ENCODE assay signal across 29 mouse cellular contexts in genomic region chr8:65067031-65067430, GRCm38 (mm10). TPM values are rescaled to one million over a fixed set of nuclear protein-coding genes. Genes with fewer than 3 reads are reported as not detected.
DNase-seq lines count a peak whose midpoint lies in the region; ATAC-seq and TF ChIP-seq lines count a peak whose summit lies in the region.
"Had no signal": no experiment of that assay in that cellular context is flagged by ENCODE, and none has a peak within 500 bp of the region (broad histone marks: within the 10 kb centered on the region; RNA-seq: fewer than 3 reads in every experiment).

No protein-coding gene starts in this region.

- H3K4me2 ChIP-seq in midbrain, embryonic 11.5 days: no peak overlapping the region
- H3K4me2 ChIP-seq in midbrain, postnatal 0 days (ENCODE audit: low read depth, low read length, poor library complexity, severe bottlenecking): no peak overlapping the region
- H3K4me2 ChIP-seq: embryonic facial prominence, embryonic 12.5 days; embryonic facial prominence, embryonic 15.5 days had no signal

- DNase-seq in midbrain, embryonic 11.5 days (ENCODE audit: low spot score, missing footprints): peak; percentile 54
- no peak for DNase-seq in midbrain, postnatal 0 days (ENCODE audit: low spot score)
- DNase-seq in 3T3-L1 (ENCODE audit: low read depth, low spot score): peak; percentile 8
- no peak for DNase-seq in ES-E14 (ENCODE audit: low read depth, low spot score)
- no peak for DNase-seq in lung, postnatal 25 days (ENCODE audit: low spot score)
- DNase-seq: adrenal gland, adult 2 months; adrenal gland, postnatal 25 days; cerebellum, adult 11 months; cerebellum, adult 18-20 months; cerebellum, adult 8-10 months; cerebellum, adult 9-11 months; cerebellum, postnatal 14 days; cerebellum, postnatal 36 days; embryo, embryonic 11 days had no signal

- H3K9ac ChIP-seq in midbrain, embryonic 11.5 days (ENCODE audit: low read length): no peak overlapping the region
- no peak overlapping the region for H3K9ac ChIP-seq in midbrain, postnatal 0 days (replicated peaks; ENCODE audit: low read length, poor library complexity, severe bottlenecking)
- H3K9ac ChIP-seq in ES-E14 (ENCODE audit: insufficient read depth, low read depth, low read length, poor library complexity, severe bottlenecking): no peak overlapping the region
- H3K9ac ChIP-seq: embryonic facial prominence, embryonic 12.5 days; embryonic facial prominence, embryonic 15.5 days; forebrain, embryonic 12.5 days had no signal

- 94% methylated on average over 4 of the region's 4 CpGs for WGBS in midbrain, embryonic 11.5 days
- WGBS in midbrain, postnatal 0 days: 94% methylated on average over 4 of the region's 4 CpGs

- H3K36me3 ChIP-seq in midbrain, embryonic 11.5 days (ENCODE audit: control insufficient read depth, insufficient read depth, low read length): no peaks in the 10 kb centered on the region
- H3K36me3 ChIP-seq in midbrain, postnatal 0 days (ENCODE audit: insufficient read depth, low read length): no peaks in the 10 kb centered on the region
- no peaks in the 10 kb centered on the region for H3K36me3 ChIP-seq in ES-E14 (ENCODE audit: control insufficient read depth, insufficient read depth, low read length, poor library complexity, severe bottlenecking)
- H3K36me3 ChIP-seq: embryonic facial prominence, embryonic 12.5 days; embryonic facial prominence, embryonic 15.5 days; forebrain, embryonic 10.5 days; forebrain, embryonic 12.5 days had no signal

- in situ Hi-C loops in ES-E14 (cut with MboI; ENCODE audit: low sequenced_read_pairs in 2 of 2, unreplicated experiment in 2 of 2): no loop called here

- no peak overlapping the region for H3K27ac ChIP-seq in midbrain, embryonic 11.5 days (ENCODE audit: low read depth, low read length)
- no peak overlapping the region for H3K27ac ChIP-seq in midbrain, postnatal 0 days (ENCODE audit: low read depth, low read length)
- peak overlapping the region; percentile 33; the same call in 1 of the 2 replicates for H3K27ac ChIP-seq in ES-E14 (ENCODE audit: insufficient read depth, low read depth, low read length, poor library complexity, severe bottlenecking)
- H3K27ac ChIP-seq: embryonic facial prominence, embryonic 12.5 days; embryonic facial prominence, embryonic 15.5 days had no signal

- H3K9me3 ChIP-seq in midbrain, embryonic 11.5 days (ENCODE audit: control insufficient read depth, low read length): no peaks in the 10 kb centered on the region
- no peaks in the 10 kb centered on the region for H3K9me3 ChIP-seq in midbrain, postnatal 0 days (ENCODE audit: low read length)
- no peaks in the 10 kb centered on the region for H3K9me3 ChIP-seq in ES-E14 (ENCODE audit: control insufficient read depth, insufficient read depth, low read depth, low read length)
- H3K9me3 ChIP-seq: embryonic facial prominence, embryonic 12.5 days; embryonic facial prominence, embryonic 15.5 days; forebrain, embryonic 10.5 days; forebrain, embryonic 12.5 days had no signal

- peaks cover 3% of the 10 kb centered on the region; the same call in 1 of the 2 replicates for H3K27me3 ChIP-seq in midbrain, embryonic 11.5 days (ENCODE audit: control insufficient read depth, insufficient read depth, low read length)
- no peaks in the 10 kb centered on the region; the same call in 1 of the 2 replicates for H3K27me3 ChIP-seq in midbrain, postnatal 0 days (ENCODE audit: insufficient read depth, low read length)
- H3K27me3 ChIP-seq: embryonic facial prominence, embryonic 12.5 days; embryonic facial prominence, embryonic 15.5 days; forebrain, embryonic 12.5 days had no signal

- no peak overlapping the region for H3K4me3 ChIP-seq in midbrain, embryonic 11.5 days (ENCODE audit: low read depth, low read length)
- no peak overlapping the region for H3K4me3 ChIP-seq in midbrain, postnatal 0 days (ENCODE audit: low read depth, low read length)
- no peak overlapping the region for H3K4me3 ChIP-seq in ES-E14 (ENCODE audit: insufficient read depth in 1 of 2, low read depth in 1 of 2, low read length in 2 of 2, poor library complexity in 1 of 2, severe bottlenecking in 1 of 2)
- H3K4me3 ChIP-seq: embryonic facial prominence, embryonic 12.5 days; embryonic facial prominence, embryonic 15.5 days; erythroblast, embryonic 14.5 days; forebrain, embryonic 10.5 days; forebrain, embryonic 12.5 days had no signal

- H3K4me1 ChIP-seq in midbrain, embryonic 11.5 days (ENCODE audit: control insufficient read depth, insufficient read depth, low read length): no peaks in the 10 kb centered on the region; the same call in 1 of the 2 replicates
- no peaks in the 10 kb centered on the region for H3K4me1 ChIP-seq in midbrain, postnatal 0 days (ENCODE audit: insufficient read depth, low read length)
- peaks cover 7 to 23% of the 10 kb centered on the region in 2 experiments; a peak in 3 of 4 replicates for H3K4me1 ChIP-seq in ES-E14 (ENCODE audit: control insufficient read depth in 2 of 2, insufficient read depth in 2 of 2, low read length in 2 of 2, poor library complexity in 1 of 2)
- H3K4me1 ChIP-seq: embryonic facial prominence, embryonic 12.5 days; embryonic facial prominence, embryonic 15.5 days had no signal

- no peak for ATAC-seq in midbrain, embryonic 11.5 days (ENCODE audit: low FRiP score)
- ATAC-seq in midbrain, postnatal 0 days (ENCODE audit: low FRiP score): no peak
- no peak for ATAC-seq in megakaryocyte, adult 5-6 weeks (ENCODE audit: poor library complexity, severe bottlenecking)
- ATAC-seq: forebrain, embryonic 16.5 days had no signal

- no peak for TF ChIP-seq CTCF in midbrain, postnatal 0 days (IDR thresholded peaks at IDR 0.05)

TF ChIP-seq in ES-E14, 5 proteins besides CTCF, POLR2A, EP300 and RAD21:
- TF ChIP-seq HCFC1 (IDR thresholded peaks at IDR 0.05; ENCODE audit: borderline replicate concordance, insufficient read depth, low read length) (no peak), ZC3H11A (IDR thresholded peaks at IDR 0.05; ENCODE audit: borderline replicate concordance, low read depth, low read length) (no peak), MAFK (IDR thresholded peaks at IDR 0.05; ENCODE audit: insufficient read depth, low read depth, low read length) (no peak), CHD2 (IDR thresholded peaks at IDR 0.05; ENCODE audit: low read depth, low read length) (no peak), ZNF384 (IDR thresholded peaks at IDR 0.05; ENCODE audit: low read depth, low read length) (no peak)

RNA-seq across cellular contexts. Expression of gene Gm10663, which starts 7.8 kb away (rescaled TPM):
- polyA plus RNA-seq in midbrain, embryonic 11.5 days (2014; fragmentation: Nextera tagmentation; extraction: Ambion mirVana): not detected in 2 replicates
- total RNA-seq in midbrain, postnatal 0 days (2014; rRNA removed): not detected in 2 replicates
- polyA plus RNA-seq in midbrain, postnatal 0 days (2015; fragmentation: Nextera tagmentation; extraction: Ambion mirVana): not detected in 2 replicates
- total RNA-seq in ES-E14 (2012; rRNA removed): not detected in 2 replicates
- not detected in 2 replicates for total RNA-seq in megakaryocyte, adult 5-6 weeks (2015)
- total RNA-seq in megakaryocyte, adult 5-6 weeks (2017): not detected in 2 replicates
- total RNA-seq: adrenal gland, adult 2 months; adrenal gland, postnatal 10 days; adrenal gland, postnatal 25 days; adrenal gland, postnatal 4 days; common myeloid progenitor, adult 5-6 weeks; MEL had no signal
- polyA plus RNA-seq: adrenal gland, adult 2 months; brain, embryonic 14.5 days; C2C12; embryonic facial prominence, embryonic 12.5 days; embryonic facial prominence, embryonic 15.5 days; erythroblast, embryonic 14.5 days; forebrain, embryonic 10.5 days; forebrain, embryonic 12.5 days; forebrain, embryonic 14.5 days; forebrain, embryonic 16.5 days; frontal cortex, adult 2 months had no signal

RNA-seq across cellular contexts. Expression of gene Apela, which starts 29.9 kb away (rescaled TPM):
- polyA plus RNA-seq in midbrain, embryonic 11.5 days (2014; fragmentation: Nextera tagmentation; extraction: Ambion mirVana): 1.3 and 2.3 TPM in 2 replicates
- total RNA-seq in midbrain, postnatal 0 days (2014; rRNA removed): not detected in 2 replicates
- polyA plus RNA-seq in midbrain, postnatal 0 days (2015; fragmentation: Nextera tagmentation; extraction: Ambion mirVana): 0.54 and 0.64 TPM in 2 replicates
- 12.7 and 22.8 TPM in 2 replicates for total RNA-seq in ES-E14 (2012; rRNA removed)
- total RNA-seq in megakaryocyte, adult 5-6 weeks (2015): not detected in 2 replicates
- total RNA-seq in megakaryocyte, adult 5-6 weeks (2017): not detected in 2 replicates
- total RNA-seq: adrenal gland, adult 2 months; adrenal gland, postnatal 10 days; adrenal gland, postnatal 25 days; common myeloid progenitor, adult 5-6 weeks; MEL had no signal
- polyA plus RNA-seq: adrenal gland, adult 2 months; C2C12; erythroblast, embryonic 14.5 days had no signal

RNA-seq across cellular contexts. Expression of gene Trim60, which starts 48.6 kb away (rescaled TPM):
- polyA plus RNA-seq in midbrain, embryonic 11.5 days (2014; fragmentation: Nextera tagmentation; extraction: Ambion mirVana): not detected in 2 replicates
- total RNA-seq in midbrain, postnatal 0 days (2014; rRNA removed): not detected in 2 replicates
- not detected in 2 replicates for polyA plus RNA-seq in midbrain, postnatal 0 days (2015; fragmentation: Nextera tagmentation; extraction: Ambion mirVana)
- not detected in 2 replicates for total RNA-seq in ES-E14 (2012; rRNA removed)
- total RNA-seq in megakaryocyte, adult 5-6 weeks (2015): not detected in 2 replicates
- total RNA-seq in megakaryocyte, adult 5-6 weeks (2017): not detected in 2 replicates
- total RNA-seq: adrenal gland, adult 2 months; adrenal gland, postnatal 10 days; adrenal gland, postnatal 25 days; adrenal gland, postnatal 4 days; common myeloid progenitor, adult 5-6 weeks; MEL had no signal
- polyA plus RNA-seq: adrenal gland, adult 2 months; brain, embryonic 14.5 days; C2C12; embryonic facial prominence, embryonic 12.5 days; embryonic facial prominence, embryonic 15.5 days; forebrain, embryonic 10.5 days; forebrain, embryonic 12.5 days; forebrain, embryonic 14.5 days; forebrain, embryonic 16.5 days; frontal cortex, adult 2 months had no signal

RNA-seq across cellular contexts. Expression of gene Trim61, which starts 48.7 kb away (rescaled TPM):
- polyA plus RNA-seq in midbrain, embryonic 11.5 days (2014; fragmentation: Nextera tagmentation; extraction: Ambion mirVana): not detected in 2 replicates
- total RNA-seq in midbrain, postnatal 0 days (2014; rRNA removed): not detected in 2 replicates
- polyA plus RNA-seq in midbrain, postnatal 0 days (2015; fragmentation: Nextera tagmentation; extraction: Ambion mirVana): 0.15 TPM in 1 of 2 replicates, not detected in the other
- total RNA-seq in ES-E14 (2012; rRNA removed): 0.09 TPM in 1 of 2 replicates, not detected in the other
- total RNA-seq in megakaryocyte, adult 5-6 weeks (2015): not detected in 2 replicates
- total RNA-seq in megakaryocyte, adult 5-6 weeks (2017): not detected in 2 replicates
- total RNA-seq: adrenal gland, adult 2 months; adrenal gland, postnatal 10 days; adrenal gland, postnatal 25 days; adrenal gland, postnatal 4 days; common myeloid progenitor, adult 5-6 weeks; MEL had no signal
- polyA plus RNA-seq: adrenal gland, adult 2 months; brain, embryonic 14.5 days; C2C12; erythroblast, embryonic 14.5 days; forebrain, embryonic 14.5 days; forebrain, embryonic 16.5 days; frontal cortex, adult 2 months had no signal

Comparison
In these comparisons a context has a peak if more than half of its experiments do, and no peak if none do; other contexts are left out.
1. DNase-seq: peak in midbrain, embryonic 11.5 days (single experiment) and 3T3-L1 (single experiment); none in midbrain, postnatal 0 days (single experiment), ES-E14 (single experiment) and lung, postnatal 25 days (single experiment).
2. RNA of gene Apela, which starts 29.9 kb away (total RNA-seq): 12.7 to 22.8 TPM in ES-E14; not detected in midbrain, postnatal 0 days and not detected in megakaryocyte, adult 5-6 weeks; every median in the first group is over 10 times any median in the second.